Mouse (Mus musculus) right cerebral cortex, postnatal 25 days (tissue): ENCODE measurements at regions not wholly inside any gene's neighbourhood (a gene's known extent, or its start where the extent isn't known, plus 50 kb on each side); places are given as distances from the start of the nearest gene placed in this dataset.

Source experiments
- DNase-seq: peaks from one replicate; pipeline ENCODE4 v3.0.0; 2022

GRCm38 (mm10) chr6:66012675-66013074 lies 60.3 kb downstream of the 4930544G11Rik start:
- DNase-seq = no peak

DNA sequence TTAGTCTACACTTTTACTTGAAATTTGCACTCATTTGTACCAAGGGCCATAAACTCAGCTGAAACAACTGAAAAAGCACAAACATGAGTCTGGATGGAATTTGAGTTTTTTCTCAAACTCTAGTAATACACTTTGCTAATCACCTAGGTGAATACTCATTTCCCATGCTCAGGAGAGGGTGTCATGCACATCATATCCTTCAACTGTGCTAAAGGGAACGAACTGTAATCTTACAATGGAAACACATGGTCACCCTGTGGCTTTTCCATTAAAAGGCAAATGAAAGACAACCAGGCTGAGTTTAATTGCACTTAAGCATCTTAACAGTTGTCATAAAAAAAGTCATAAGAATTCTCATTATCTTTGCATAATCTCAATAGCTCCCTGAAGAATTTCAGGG lies 71.1 kb downstream of the 4930544G11Rik start:
- no peak for DNase-seq

DNA sequence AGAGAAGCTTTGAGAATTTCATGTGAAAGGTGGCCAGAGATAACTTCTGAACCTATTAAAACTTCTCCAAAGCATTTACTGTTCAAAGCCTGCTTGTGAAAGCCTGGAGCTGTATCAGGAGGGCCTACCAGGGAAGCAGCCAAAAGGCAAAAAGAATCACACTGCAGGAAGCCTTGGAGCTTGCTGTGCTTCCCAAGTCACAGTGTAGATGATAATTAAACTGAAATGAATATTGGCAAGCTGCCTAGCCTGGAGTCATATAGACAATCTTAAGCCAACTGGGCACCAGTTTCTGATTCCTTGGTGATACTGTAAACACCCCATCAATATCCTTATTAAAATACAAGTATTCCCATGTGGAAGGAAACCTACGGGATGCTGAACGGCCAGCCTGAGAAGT lies 84.4 kb downstream of the 4930544G11Rik start:
- DNase-seq = no peak

- no peak for DNase-seq
Measured at GRCm38 (mm10) chr6:66051852-66052251, 99.4 kb downstream of the 4930544G11Rik start.

- DNase-seq = no peak
Measured at GRCm38 (mm10) chr6:66052386-66052785, 100.0 kb downstream of the 4930544G11Rik start.

- DNase-seq = no peak
Measured at GRCm38 (mm10) chr6:66053197-66053596, 100.8 kb downstream of the 4930544G11Rik start.

DNA sequence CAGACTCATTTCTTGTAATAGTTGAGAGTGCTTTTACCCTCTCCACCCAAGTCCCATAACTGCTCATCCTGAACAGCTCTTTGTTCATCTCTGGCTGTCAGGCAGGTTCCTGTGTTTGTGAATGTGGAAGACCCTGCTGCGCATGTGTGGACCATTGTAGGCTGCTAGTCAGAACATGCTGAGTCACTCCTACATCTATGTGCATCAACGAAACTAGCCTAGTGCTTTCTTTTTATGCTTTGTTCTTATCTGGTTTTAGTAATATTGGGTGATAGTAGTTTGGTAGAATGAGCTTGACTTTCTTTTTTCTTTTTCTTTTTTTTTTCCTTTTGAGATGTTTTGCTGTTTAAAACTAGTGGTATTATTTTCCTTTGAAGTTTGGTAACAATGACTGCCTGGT lies 116.5 kb downstream of the 4930544G11Rik start:
- DNase-seq = no peak

GRCm38 (mm10) chr6:66077445-66077844 lies 125.0 kb downstream of the 4930544G11Rik start:
- no peak for DNase-seq

- DNase-seq = no peak
Measured at GRCm38 (mm10) chr6:66078769-66079168, 126.4 kb downstream of the 4930544G11Rik start.

DNA sequence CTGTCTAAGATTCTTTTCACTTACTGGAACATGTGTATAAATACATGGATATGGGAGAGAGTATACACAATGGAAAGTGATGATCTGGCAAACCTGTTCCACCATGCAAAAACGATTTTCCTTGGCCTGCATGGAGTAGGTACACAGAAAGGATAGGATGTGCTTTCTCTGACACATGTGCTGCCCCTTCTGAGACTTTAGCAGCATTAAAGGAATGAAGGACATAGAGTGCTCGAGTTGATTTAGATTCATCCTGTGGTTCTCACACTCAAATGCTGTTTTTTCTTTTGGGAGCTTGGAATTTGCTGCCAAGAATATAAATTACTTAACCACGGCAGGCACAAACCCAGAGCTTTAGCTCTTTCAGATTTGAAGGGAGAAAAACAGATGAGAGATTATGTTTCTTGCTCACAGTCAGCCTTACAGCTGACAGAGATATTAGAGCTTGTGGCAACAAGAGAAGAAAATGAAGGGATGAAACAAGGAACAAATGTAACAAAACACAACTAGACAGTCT lies 149.2 kb downstream of the 4930544G11Rik start:
- DNase-seq = no peak

DNA sequence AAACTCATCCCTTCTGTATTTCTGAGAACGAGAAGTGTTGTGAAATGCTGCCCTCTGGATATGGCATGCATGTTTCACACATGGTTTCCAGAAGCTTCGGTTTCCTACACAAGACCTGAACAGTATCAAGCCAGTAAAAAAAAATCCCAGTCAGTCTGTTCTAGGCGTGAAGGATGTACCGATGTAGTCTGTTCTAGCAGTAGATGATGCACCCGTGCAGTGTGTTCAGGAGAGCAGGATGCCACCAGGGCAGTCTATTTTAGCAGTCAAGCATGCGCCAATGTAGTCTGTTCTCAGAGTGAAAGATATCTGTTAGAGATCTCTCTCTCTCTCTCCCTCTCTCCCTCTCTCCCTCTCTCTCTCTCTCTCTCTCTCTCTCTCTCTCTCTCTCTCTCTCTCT lies 162.0 kb downstream of the 4930544G11Rik start:
- no peak for DNase-seq

DNA sequence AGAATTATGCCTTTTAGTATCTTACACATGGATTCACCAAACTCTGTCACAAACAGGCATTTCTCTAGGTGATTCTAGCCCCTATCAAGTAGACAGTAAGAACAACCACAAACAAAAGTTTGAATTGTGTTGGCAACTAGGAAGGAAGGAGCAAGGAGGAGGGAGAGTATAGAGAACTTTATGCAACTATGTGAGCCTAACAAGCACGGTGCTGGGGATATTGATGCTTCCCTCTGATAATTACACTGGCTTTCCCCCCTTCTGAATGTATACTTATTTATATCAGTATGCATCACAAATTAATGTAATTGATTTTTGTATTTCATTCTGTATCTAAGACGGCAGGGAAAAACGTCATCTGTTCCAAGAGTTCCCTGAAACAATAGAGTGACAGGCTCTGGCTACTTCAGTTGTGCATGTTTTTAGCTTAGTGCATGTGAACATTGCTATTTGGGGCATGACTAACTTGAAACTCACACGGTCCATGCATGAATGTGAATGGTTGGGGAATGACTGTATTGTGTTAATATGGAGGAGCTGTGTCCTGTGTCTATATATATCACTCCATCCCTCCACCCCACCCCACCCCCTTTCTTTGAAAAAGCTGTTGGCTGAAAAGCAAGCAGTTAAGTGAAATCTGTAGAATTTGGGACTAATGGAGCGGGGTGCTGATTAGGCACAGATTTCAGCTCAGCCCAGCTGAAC lies 169.2 kb downstream of the 4930544G11Rik start:
- DNase-seq = no peak

- no peak for DNase-seq
Measured at GRCm38 (mm10) chr6:66124292-66124691, 171.9 kb downstream of the 4930544G11Rik start.

DNA sequence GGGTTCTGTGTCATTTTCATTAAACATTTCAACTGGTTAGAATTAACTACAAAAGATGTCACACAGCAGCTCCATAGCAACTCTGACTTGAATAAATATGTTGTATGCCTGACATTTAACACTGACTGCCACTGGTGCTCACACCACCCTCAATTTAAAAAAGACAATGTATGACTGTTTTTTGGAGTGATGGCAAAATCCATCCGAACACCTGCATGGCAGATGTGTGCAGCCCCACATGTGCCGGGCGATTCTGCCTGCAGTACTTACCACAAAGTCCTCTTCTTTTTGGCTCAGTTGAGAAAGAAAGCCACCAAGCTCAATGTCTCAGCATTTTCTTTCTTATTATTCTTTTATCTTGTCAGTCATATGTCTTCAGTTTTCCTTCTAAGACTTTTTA lies 199.4 kb downstream of the 4930544G11Rik start:
- DNase-seq = no peak

DNA sequence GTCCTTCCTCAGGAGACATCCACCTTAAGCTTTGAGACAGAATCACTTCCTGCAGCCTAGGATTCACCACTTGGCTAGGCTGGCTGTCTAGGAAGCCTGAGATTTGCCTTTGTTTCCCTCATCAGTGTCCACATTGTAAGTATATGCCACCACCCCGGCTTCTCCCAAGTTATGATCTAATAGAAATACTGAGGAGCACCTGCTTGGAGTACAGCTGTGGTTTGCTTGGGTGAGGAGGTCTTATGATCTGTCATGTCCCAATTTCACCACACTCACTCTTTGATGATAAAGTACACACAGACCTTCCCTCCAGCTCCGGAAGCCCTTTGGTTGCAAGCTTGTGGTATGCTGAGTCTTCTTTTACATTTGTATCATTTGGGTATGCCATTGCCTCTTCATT lies 202.4 kb downstream of the 4930544G11Rik start:
- DNase-seq = no peak

DNA sequence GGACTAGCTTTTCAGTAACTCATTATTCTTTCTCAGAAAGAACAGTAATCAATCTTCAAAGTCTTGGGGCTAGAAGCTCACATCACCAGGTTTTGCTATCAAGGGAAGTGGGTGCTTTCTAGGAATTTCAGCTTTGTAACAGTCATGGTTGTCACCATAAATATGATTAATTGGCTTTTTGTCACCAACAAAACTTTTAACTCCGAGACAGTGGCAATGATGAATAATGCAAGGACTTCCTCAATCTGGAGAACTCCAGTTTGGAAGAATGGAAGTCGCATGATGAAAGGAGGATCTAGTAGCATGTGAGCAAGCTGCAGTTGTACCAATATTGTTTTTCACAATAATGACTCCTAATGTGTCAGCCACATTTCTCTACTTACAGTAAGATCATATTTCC lies 208.4 kb downstream of the 4930544G11Rik start:
- DNase-seq = no peak

GRCm38 (mm10) chr6:66168913-66169312 lies 216.5 kb downstream of the 4930544G11Rik start:
- no peak for DNase-seq

DNA sequence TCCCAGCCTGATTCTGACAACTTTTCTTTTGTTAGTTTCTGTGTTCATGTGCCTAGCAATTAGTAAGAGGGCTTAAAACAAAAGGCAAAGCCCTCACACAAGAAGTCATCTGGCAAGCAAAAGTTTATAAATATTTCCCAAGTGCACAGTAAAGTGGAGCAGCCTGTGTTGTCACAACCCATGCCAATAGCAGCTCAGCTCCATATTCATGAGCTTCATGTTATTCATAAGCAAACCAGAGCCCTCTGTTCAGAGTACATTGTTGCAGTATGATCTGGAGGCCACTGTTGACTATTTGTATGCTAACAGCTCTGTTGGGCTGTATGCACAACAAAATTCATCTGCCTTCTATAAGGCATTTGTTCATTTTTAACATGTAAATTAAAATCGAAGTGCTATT lies 245.6 kb downstream of the 4930544G11Rik start:
- DNase-seq = no peak

DNA sequence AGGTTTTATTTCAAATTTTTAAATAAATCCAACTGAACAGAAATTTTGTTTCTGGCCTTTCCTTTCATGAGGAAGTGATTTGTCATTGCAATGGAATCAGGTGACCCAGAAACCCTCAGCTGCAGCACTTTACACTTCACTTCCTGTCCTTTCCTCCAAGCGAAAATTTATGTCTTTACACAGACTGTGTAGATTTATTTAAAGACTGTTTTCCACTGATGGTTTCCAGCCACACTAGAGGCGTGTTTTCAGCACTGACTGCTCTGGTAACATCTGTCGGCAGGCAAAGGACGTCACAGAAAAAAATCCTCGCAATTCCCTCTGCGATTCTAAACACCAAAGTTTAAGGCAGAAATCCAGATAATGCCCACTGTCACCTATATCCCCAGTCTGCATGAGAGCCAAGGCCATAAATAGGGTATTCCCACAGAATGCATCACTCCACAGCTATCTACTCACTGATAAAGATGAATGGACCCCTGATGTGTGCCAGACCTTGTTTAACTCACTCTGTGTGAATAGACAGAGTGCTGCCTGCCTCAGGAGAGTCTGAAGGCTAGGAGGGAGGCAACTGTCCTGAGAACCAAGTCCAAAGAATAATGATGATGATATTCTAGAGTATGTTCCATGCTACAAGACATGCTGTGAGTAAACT lies 247.9 kb downstream of the 4930544G11Rik start:
- DNase-seq = no peak

DNA sequence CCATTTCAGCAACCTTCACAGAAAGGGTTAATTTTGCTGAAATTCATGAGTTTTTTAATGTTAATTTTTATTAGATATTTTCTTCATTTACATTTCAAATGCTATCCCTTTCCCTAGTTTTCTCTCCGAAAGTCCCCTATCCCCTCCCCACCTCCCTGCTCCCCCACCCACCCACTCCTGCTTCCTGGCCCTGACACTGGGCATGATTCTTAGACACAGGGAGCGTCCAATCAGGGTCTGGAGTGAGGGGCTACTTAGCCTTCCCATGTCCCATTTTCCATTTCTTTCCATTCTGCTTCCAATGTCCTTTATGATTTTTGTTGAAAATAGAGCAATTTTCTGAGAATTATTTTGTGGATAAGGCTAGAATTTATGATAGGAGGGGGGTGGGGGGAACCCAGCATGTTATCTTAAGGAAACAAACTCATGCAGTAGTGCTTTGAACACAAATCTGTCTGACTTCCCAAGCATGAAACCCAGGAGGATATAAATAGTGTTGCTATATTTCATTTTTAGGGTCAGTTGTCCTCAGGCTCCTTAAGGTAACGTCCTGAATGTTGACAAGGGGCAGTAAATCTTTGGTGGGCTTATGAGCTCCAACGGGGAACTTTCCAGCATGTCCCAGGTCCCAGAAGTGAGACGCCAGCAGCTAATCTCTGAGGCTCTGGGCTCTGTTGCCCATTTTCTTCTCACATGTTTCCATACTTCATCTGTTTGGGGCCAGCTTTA lies 254.0 kb downstream of the 4930544G11Rik start:
- DNase-seq = no peak

- no peak for DNase-seq
Measured at GRCm38 (mm10) chr6:66217543-66217942, 265.1 kb downstream of the 4930544G11Rik start.

DNA sequence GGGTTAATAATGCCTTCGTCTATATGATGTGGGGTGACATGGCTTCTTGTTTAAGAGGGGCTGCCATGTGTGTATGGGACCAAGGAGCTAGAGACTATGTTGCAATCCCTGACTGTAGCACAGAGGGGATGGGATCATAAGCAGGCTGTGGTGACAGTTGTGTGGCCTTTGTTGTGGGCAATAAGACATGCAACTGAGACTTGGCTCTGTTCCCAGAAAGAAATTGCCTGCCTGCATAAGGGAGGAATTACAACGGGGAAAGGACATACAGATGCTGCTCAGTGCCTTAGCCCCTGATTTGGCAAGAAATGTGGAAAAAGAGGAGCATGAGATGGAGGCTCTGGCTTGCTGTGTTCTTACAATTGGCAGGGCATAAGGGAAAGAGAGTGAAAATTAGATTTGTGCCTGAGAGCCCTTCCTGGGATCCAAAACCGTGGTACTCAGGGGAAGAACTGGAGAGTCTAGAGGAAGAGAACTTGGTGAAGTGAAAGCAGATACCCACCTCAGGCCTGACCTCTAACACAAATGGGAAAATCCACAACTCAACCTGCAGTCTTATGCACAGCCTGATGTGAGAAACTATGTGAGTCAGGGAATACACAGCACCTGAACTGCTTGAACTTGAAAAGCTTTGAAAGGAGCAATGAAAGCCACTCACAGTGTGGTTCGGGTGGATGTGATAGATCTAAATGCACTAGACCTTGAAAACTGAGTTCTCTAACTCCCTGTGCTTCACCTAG lies 271.9 kb downstream of the 4930544G11Rik start:
- no peak for DNase-seq

- DNase-seq = no peak
Measured at GRCm38 (mm10) chr6:66236368-66236767, 284.0 kb downstream of the 4930544G11Rik start.
